Mouse (Mus musculus): ENCODE data around the gene Gm20662.

Gene Gm20662

DNA sequence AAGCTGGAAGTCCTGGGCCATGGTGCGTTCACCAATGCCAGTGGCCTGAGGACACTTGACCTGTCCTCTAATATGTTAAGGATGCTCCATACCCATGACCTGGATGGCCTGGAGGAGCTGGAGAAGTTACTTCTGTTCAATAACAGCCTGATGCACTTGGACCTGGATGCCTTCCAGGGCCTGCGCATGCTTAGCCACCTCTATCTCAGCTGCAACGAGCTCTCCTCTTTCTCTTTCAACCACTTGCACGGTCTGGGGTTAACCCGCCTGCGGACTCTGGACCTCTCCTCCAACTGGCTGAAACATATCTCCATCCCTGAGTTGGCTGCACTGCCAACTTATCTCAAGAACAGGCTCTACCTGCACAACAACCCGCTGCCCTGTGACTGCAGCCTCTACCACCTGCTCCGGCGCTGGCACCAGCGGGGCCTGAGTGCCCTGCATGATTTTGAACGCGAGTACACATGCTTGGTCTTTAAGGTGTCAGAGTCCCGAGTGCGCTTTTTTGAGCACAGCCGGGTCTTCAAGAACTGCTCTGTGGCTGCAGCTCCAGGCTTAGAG lies 57.6 kb downstream of the Gm20662 start:
- no peak for DNase-seq (ENCODE audit: low read depth, low spot score)

DNA sequence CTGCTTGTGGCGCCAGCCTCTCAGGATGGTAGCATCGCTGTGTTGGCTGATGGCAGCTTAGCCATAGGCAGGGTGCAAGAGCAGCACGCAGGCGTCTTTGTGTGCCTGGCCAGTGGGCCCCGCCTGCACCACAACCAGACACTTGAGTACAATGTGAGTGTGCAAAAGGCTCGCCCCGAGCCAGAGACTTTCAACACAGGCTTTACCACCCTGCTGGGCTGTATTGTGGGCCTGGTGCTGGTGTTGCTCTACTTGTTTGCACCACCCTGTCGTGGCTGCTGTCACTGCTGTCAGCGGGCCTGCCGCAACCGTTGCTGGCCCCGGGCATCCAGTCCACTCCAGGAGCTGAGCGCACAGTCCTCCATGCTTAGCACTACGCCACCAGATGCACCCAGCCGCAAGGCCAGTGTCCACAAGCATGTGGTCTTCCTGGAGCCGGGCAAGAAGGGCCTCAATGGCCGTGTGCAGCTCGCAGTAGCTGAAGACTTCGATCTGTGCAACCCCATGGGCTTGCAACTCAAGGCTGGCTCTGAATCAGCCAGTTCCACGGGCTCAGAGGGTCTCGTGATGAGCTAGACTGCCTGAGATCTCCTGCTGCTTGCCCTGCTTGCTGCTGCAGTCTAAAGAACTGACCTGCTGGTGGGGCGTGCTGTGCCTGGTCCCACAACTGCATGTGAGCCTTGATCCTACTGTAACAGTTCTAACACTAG lies 58.3 kb downstream of the Gm20662 start:
- DNase-seq (ENCODE audit: low read depth, low spot score) = no peak

DNA sequence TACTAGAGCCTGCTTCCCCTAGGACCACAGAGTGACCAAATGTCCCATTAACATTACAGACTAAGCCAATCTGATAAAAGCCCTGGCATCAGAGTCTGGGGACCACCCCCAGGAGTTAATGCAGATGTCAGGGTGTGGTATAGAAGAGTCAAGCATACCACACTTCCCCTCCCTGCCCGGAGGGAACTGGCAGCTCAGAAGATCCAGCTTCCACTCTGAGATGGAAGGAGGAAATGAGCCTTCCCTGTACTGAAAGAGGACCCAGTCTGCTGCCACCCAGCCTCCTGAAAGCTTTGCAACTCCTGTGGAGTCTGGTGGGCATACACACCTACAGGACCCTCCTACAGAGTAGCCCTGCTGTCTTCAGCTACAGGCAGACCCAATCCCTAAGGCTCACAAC lies 58.9 kb downstream of the Gm20662 start:
- no peak for DNase-seq (ENCODE audit: low read depth, low spot score)

DNA sequence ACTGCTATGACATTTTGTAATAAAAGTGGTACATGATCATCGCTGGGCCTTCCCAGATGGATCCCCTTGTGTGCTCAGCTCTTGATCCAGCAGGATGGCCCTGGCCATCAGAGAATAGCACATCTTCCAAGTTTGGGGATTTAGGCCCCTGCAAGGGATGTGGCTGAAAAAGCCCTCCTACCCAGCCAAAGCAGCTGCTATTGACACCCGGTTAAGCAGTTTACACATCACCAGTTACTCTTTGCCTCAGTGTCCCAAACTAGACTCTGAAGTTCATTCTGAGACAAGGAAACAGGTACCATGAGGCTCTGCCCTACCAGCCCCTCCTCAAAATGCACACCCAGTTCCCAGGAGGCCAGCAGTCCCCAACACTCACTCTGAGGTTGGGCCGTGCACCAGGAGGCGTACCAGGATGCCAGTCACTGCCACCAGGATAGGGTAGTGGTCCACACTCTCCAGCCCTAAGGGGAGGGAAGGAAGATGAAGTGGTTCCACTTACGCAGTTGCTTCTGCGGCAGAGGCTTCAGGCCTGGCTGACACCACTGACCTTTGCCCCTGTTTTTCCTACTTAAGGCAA lies 59.6 kb downstream of the Gm20662 start:
- no peak for DNase-seq (ENCODE audit: low read depth, low spot score)

DNA sequence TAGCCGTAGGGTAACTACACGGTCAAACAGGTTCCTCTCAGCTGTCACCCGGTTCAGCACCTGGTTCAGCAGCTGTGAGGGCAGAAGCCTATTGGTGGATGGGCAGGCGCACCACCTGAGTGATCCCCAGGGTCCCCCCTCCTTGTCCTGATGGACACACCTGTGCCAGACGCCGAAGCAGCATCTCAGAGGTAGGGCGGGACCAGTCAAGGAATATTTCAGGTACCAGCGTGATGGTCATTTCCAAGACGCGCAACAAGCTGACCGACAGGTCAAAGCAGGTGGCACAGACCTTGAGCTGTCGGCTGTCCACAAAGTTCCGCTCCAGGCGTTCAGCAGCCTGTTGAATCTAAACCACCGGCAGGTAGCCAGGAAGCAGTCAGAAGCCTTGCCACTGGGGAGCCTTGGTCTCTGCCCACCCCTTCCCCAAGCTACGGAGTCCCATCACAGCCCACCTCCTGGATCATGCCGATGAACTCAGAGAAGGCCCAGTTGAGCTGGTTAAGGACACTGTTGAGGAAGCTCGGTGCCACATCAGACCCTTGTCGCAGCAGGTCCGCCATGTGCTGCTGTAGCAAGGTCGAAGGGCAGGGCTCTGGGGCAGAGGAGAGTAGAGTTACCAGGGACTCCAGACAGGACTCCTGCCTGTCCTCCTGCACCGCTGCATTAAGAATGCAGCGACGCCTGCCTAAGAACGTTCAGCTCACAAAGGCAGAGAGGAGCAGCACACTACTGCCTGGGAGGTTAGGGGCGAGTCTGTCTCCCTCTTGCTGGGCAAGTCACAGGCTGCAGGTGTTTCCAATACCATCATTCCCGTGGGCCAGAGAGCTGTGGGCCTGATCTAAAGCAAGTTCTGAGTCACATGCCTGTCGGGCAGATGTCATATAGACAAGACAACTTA lies 60.5 kb downstream of the Gm20662 start:
- DNase-seq (ENCODE audit: low read depth, low spot score) = no peak

DNA sequence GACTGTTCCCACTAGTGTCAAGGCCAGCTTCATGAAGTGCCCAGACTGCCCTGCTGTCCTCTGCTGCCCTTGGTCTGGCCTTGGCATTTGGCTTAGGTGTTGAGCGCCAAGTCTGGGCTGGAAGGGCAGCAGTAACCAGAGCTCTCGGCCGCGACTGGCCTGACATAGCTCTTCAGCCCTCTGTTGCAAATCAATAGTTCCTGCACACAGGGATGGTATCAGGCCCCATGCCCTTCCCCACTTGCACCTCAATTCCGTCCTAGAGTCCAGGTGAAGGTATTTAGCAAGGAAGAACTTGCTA lies 61.1 kb downstream of the Gm20662 start:
- DNase-seq (ENCODE audit: low read depth, low spot score) = no peak

DNA sequence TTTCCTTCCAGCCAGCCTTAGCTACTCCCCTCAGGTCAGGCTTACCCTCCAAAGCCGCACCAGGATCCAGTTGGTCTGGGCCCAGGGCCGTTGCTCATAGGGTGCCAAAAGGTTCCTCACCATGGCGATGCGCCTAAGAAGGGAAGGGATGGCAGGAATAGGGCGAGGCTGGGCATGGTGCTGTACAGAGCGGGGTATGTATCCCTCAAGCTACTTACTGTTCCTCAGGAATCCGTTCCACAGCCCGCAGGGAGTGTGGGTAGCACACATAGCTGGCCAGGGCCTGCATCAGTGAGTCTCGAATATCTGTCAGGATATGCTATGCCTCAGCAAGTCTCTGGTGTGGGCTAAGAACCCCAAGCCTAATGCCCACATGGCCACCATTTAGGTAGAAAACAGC lies 62.1 kb downstream of the Gm20662 start:
- no peak for DNase-seq (ENCODE audit: low read depth, low spot score)

DNA sequence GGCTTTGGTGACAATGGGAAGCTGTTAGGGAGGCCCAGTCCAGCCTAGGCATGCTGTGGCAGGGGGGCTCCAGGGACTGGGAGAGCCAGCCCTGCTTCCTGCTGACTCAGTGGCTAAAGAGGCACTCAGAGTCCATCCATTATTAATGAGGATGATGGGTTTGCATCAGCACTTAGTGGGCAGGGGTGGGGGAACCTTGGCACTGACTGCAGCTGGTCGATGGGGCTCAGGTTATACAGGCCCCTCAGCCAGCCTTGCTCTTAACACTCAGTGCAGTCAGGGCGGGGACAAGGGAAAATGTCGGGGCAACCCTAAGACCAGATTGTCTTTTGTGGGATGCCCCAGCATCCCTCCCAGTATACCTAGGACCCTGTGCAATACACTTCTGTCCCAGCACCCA lies 66.0 kb downstream of the Gm20662 start:
- no peak for DNase-seq (ENCODE audit: low read depth, low spot score)

DNA sequence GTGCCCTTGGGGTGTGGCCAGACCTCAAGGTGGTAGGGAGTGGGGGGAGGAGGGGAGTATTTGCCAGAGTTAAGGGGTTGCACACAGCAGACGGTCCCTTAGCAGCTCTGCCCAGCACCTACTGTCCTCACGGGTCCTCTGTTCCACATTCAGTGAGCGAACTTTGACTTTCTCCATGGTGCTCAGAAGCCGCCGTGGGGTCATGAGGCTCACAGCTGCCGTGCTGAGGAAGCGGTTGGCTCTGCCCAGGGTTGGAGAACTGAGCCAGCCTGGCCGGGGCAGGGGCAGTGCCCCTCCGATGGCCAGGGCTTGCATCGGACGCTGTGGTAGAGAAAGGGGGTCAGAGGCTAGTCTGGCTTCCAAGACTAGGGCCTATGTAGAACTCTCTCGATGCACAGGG lies 67.2 kb downstream of the Gm20662 start:
- no peak for DNase-seq (ENCODE audit: low read depth, low spot score)

DNA sequence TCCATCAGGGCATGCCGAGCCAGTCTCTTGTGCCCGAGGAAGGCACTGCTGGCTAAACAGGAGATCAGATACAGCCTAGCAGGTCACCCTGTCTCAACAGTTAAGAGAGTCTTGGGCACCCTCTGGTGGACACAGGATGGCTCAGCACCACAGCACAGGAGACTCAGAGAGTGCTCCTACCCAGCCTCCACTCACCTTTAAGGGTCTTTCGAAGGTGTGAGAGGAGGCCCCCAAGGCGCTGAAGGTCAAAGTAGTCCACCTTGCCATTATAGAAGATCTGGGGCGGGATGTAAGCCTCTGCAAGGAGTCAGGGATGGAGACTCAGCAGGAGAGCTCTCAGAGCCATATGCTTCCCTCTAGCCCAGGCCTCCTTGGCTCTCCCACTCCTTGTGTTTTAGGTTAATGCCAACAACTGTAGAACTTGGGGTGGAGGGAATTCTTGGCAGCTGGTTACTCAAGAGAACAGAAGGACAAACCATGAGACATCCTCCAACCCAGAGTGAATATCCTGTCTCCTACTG lies 69.4 kb downstream of the Gm20662 start:
- DNase-seq (ENCODE audit: low read depth, low spot score) = no peak

DNA sequence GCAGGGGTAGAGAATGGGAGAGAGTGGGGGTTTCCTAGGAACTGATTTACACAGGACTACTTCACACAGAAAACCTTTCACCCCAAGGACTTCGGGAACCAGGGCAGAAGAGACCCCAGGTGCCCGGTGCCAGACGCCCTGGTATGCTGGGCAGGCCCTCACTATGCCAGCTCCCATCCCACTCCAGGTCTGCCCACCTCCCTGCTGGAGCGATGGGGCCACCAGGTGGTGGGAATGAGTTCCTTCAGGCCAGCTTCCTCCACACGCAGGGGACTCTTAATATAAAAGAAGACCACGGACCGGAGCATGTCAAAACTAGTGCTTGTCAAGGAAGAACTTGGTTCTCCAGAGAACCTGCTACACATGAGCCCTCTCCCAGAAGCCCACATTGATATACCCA lies 71.0 kb downstream of the Gm20662 start:
- DNase-seq (ENCODE audit: low read depth, low spot score) = no peak

DNA sequence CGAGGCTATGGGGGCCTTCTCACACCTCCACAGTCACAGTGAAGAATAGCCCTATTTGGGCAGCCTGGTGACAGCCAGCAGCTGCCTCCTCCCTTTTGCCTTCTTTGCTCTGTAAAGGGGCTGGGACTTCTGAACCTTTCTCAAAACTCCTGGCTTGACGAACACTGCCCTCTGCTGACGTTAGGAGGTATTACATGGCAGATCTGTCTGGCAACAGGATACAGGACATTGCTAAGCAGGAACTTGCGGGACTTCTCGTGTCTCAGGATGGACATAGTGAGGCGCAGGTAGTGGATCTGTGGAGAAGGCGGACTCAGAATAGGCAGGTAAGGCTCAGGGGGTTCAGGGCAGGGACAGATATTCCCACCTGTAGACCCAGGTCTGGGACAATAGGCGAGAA lies 71.8 kb downstream of the Gm20662 start:
- no peak for DNase-seq (ENCODE audit: low read depth, low spot score)

DNA sequence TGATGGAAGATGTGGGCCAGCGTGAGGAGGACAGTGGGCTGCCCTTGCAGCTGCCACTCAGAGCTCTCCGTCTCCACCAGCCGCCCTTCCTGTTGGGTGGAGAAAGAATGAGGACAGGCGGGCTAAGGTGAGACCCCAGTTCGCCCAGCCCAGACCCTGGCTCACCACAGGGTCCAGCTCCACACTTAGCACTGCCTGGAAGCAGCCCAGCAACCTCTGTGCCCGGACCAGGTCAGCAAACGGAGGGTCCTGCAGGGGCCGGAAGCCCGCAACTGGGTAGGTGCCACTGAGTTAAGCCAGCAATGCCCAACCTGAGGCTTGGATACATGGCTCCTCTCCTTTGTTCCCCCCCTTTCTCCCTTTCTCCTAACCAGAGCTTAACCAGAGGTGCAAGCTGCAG lies 72.9 kb downstream of the Gm20662 start:
- DNase-seq (ENCODE audit: low read depth, low spot score) = no peak

DNA sequence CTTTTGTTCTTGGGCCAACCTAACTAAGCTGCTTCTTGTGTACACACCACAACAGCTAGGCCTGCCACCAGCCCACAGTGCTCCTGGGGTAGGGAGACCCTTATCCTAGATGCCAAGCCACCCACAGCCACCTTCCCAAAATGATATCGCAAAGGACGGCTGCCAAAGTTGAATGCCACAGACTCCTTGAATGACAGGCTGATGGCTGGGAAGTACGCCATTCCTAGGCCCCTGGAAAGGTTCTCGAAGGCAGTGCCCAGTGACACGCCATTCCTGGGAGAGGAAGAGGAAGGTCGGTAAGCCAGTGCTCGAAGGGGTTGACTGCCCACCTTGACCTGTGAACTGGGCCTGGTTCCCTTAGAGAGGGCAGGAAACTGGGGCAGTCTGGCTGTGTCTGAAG lies 73.4 kb downstream of the Gm20662 start:
- DNase-seq (ENCODE audit: low read depth, low spot score) = no peak

DNA sequence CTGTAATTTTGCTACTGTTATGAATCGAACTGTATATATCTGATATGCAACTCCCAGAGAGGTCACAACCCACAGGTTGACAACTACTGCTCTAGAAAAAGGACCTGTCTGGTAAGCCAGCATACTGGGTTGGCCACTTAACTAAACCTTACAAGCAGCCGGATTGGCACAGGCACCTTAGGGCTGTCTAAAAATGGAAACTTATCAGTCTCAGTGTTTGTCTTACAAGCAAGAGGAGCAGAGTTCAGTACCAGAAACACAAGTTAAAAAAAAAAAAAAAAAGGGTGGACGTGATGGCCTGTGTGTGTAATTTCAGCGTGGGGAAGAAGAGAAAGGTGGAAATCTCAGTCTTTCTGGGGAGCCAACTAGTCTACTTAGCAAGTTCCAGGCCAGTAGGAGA lies 75.7 kb downstream of the Gm20662 start:
- DNase-seq (ENCODE audit: low read depth, low spot score) = no peak

DNA sequence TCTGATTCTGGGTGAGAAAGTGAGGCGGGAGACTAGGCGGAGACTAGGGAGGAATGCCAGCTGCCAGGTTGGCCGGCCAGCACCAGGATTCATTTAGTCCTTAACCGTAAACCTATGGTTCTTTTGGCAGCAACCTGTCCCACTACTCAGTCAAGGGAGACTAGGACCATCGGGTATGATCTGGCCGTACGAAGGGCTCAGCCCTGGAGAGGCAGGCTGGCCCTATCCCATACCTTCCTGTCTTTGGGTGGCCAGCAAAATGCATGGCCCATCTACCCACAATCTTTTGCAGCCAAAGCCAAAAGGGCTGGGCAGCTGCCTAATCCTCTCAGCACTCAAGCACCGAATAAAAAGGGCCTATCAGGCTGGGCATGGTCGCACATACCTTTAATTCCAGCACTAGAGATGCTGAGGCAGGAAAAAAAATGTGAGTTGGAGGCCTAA lies 76.4 kb downstream of the Gm20662 start:
- no peak for DNase-seq (ENCODE audit: low read depth, low spot score)

DNA sequence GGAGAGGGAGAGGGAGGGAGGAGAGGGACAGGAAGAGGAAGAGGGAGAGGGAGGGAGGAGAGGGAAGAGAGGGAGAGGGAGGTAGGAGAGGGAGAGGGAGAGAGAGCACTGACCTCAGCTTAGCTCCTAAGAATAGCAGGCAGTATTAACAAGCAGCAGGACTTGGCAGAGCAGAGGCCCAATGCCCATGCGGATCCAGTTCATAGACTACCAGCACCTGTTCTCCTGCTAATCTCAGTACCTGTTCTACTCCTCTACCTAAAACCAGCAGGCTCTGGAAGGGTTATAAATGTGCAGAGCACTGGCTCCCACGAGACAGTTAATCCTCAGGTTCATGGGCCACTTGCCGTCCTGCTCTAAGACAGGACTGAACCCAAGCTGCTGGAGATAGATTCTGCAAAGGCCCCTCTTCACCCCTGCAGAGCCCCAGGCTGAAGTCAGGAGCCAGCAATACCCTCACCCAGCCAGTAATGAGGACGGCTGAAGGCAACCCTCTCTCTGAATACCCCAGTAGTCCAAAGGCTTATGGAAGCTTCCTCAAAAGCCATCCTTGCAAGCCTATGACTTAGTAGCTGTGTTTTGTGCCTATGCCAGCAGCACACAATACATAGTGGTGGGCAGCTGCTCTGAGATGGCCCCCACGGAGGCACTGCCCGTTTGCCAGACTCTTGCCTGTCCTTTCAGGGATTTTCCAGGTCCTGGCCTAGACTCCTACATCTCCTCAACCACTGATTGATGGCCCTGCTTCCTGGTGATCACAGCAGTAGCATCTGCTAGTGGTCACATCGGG lies 77.2 kb downstream of the Gm20662 start:
- no peak for DNase-seq (ENCODE audit: low read depth, low spot score)

DNA sequence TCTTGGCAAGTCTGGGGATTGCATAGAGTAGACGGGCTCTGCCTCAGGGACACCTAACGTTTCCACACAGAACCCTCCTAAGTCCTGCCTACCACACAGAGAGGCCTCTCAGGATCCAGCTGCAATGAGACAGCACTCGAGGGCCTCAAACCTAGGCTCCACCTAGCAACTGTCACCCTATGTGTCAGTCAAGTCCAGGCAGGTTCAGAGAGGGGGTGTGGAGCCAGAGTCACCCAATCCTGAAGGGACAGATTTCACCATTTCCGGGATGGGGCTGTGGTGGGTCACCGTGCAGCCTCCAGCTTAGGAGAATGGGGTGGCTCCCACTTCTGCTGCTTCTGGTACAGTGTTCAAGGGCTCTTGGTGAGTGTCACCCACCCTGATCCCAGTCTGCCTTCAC lies 84.0 kb downstream of the Gm20662 start, which contains the start of gene Mst1:
Mst1 (plus strand) TSS at position 269 of the 400 bp plus-strand sequence.
- no peak for DNase-seq (ENCODE audit: low read depth, low spot score)

DNA sequence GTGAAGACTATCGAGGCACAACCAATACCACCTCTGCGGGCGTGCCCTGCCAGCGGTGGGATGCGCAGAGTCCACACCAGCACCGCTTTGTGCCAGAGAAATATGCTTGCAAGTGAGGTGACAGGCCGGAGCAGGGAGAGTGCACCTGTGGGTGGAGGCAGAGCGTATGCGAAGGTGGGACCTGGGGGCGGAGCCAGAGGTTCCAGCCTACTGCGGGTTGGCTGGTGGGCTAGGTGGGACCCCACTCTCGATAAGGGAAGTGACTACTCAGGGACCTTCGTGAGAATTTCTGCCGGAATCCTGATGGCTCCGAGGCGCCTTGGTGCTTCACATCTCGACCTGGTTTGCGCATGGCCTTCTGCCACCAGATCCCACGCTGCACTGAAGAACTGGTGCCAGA lies 86.4 kb downstream of the Gm20662 start:
- no peak for DNase-seq (ENCODE audit: low read depth, low spot score)

DNA sequence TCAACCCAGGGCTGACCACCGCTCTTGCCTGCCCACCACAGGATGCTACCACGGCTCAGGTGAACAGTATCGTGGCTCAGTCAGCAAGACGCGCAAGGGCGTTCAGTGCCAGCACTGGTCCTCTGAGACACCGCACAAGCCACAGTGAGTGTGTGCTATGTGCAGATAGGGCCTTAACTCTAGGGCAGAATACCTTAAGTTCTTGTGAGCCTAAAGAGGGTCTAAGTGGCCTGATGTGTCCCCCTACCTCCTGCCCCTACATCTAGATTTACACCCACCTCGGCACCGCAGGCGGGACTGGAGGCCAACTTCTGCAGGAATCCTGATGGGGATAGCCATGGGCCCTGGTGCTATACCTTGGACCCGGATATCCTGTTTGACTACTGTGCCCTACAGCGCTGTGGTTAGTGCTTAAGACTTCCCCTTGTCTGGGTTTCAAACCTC lies 86.9 kb downstream of the Gm20662 start, which contains the start of gene Rnf123:
Rnf123 (minus strand) TSS at position 359 of the 444 bp plus-strand sequence.
- DNase-seq (ENCODE audit: low read depth, low spot score) = no peak

DNA sequence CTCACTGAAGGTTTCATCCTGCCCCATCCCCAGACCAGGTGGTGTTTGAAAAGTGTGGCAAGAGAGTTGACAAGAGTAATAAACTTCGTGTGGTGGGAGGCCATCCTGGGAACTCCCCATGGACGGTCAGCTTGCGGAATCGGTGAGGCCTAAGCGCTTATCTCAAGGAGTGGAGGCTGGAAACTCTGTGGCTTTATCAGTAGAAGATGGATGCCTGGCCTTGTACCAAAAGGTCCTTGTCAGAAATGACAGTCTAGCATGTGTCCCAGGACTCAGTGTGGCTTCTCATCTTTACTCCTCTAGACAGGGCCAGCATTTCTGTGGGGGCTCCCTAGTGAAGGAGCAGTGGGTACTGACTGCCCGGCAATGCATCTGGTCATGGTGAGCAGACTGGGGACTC lies 87.4 kb downstream of the Gm20662 start:
- DNase-seq (ENCODE audit: low read depth, low spot score) = no peak
